Mouse (Mus musculus) hindbrain, embryonic 14.5 days (tissue): ENCODE data around the gene Lrp1. TPM values are rescaled to one million over a fixed set of nuclear protein-coding genes. Genes with fewer than 3 reads are reported as not detected.

Experiments used
- ATAC-seq: fragments of 200-750 bp; cut with Nextera tagmentation; 2 replicates; pipeline ENCODE4 v1.8.0; 2017; ENCODE audit warnings: moderate number of reproducible peaks, mild to moderate bottlenecking, moderate TSS enrichment, moderate library complexity; ENCODE audit not compliant: low FRiP score
- DNase-seq: peaks from one replicate; pipeline ENCODE4 v3.0.0-alpha.2; 2015; ENCODE audit warnings: low spot score
- H3K27ac ChIP-seq: fragments of 300-500 bp; sonication (generic); 2 replicates; pipeline ENCODE4 v1.5.1; 2014; ENCODE audit warnings: mild to moderate bottlenecking, moderate library complexity
- H3K27me3 ChIP-seq: fragments of 300-500 bp; sonication (generic); 2 replicates; pipeline ENCODE4 v1.6.1; 2014; ENCODE audit warnings: mild to moderate bottlenecking, low read length, mixed read lengths; ENCODE audit not compliant: control insufficient read depth, insufficient read depth
- H3K36me3 ChIP-seq: fragments of 300-500 bp; sonication (generic); replicated peaks from 2 replicates; pipeline ENCODE4 v1.6.1; 2014; ENCODE audit not compliant: control insufficient read depth, insufficient read depth
- H3K4me1 ChIP-seq: fragments of 300-500 bp; sonication (generic); replicated peaks from 2 replicates; pipeline ENCODE4 v1.6.1; 2014; ENCODE audit warnings: antibody characterized with exemption, low read length, mixed read lengths; ENCODE audit not compliant: control insufficient read depth, insufficient read depth
- H3K4me2 ChIP-seq: fragments of 300-500 bp; sonication (generic); replicated peaks from 2 replicates; pipeline ENCODE4 v1.6.1; 2014; ENCODE audit warnings: mild to moderate bottlenecking, moderate library complexity
- H3K4me3 ChIP-seq: fragments of 300-500 bp; sonication (generic); replicated peaks from 2 replicates; pipeline ENCODE4 v1.5.1; 2014; ENCODE audit warnings: mild to moderate bottlenecking, low read length
- H3K9ac ChIP-seq: fragments of 300-500 bp; sonication (generic); 2 replicates; pipeline ENCODE4 v1.6.1; 2014
- H3K9me3 ChIP-seq: fragments of 300-500 bp; sonication (generic); 2 replicates; pipeline ENCODE4 v1.6.1; 2016; ENCODE audit warnings: low read length; ENCODE audit not compliant: control insufficient read depth
- WGBS: fragments of 180-500 bp; shearing (Covaris S2); extraction: QIAGEN DNeasy Blood & Tissue Kit; methylation state at CpG from one replicate; pipeline ENCODE4 v1.1.7; 2014; 5-methylcytosine and 5-hydroxymethylcytosine counted together
- polyA plus RNA-seq: library from polyadenylated mRNA; unstranded; fragments of >200 nt; fragmentation: Nextera tagmentation; extraction: Ambion mirVana; gene quantifications from 2 replicates; pipeline ENCODE4 v1.2.1, GENCODE M21; 2014

The Lrp1 gene
- polyA plus RNA-seq, 1 experiment from 2014 or later: 118 TPM

- Histone ChIP-seq H3K4me2 (0 out of 2 replicates have a peak overlapping the region, but pooled peaks have one; percentile 16), H3K27me3 (peaks cover 11% of the 10 kb centered on the region; the same call in 1 of the 2 replicates), H3K4me3 (no peak overlapping the region), H3K36me3 (peaks cover 37% of the 10 kb centered on the region), H3K9me3 (no peaks in the 10 kb centered on the region), H3K4me1 (peaks cover 31% of the 10 kb centered on the region; the same call in 1 of the 2 replicates), H3K9ac (no peak overlapping the region), H3K27ac (peak overlapping the region; percentile 86; the same call in 1 of the 2 replicates)
- WGBS: 7% methylated on average over 8 of the region's 8 CpGs
- DNase-seq (peak; percentile 75), ATAC-seq (peak; percentile 32; the same call in 1 of the 2 replicates)
Measured at GRCm38 (mm10) chr10:127536586-127537314, 84.2 kb downstream of the Lrp1 start.

- H3K36me3 ChIP-seq: peaks cover 19% of the 10 kb centered on the region
- peak overlapping the region; percentile 86 for H3K27ac ChIP-seq
- H3K9me3 ChIP-seq: no peaks in the 10 kb centered on the region
- no peak for ATAC-seq
- peak overlapping the region; percentile 84 for H3K4me2 ChIP-seq
- H3K4me1 ChIP-seq: peaks cover 48% of the 10 kb centered on the region
- H3K9ac ChIP-seq: peak overlapping the region; percentile 81
- H3K27me3 ChIP-seq: peaks cover 14% of the 10 kb centered on the region
- DNase-seq: no peak
- peak overlapping the region; percentile 65 for H3K4me3 ChIP-seq
- under 1% methylated on average over 30 of the region's 30 CpGs for WGBS
Measured at GRCm38 (mm10) chr10:127534929-127535384, 86.0 kb downstream of the Lrp1 start.

GRCm38 (mm10) chr10:127534036-127534928 lies 86.7 kb downstream of the Lrp1 start, which contains the start of gene Nxph4:
Gene Nxph4, minus strand, starts transcription at chr10:127534559.
- Histone ChIP-seq H3K4me3 (peak within 1 kb of the TSS; percentile 65), H3K27me3 (peaks cover 21% of the 10 kb centered on the region), H3K4me2 (peak within 1 kb of the TSS; percentile 84), H3K9ac (peak within 1 kb of the TSS; percentile 81), H3K4me1 (peaks cover 55% of the 10 kb centered on the region), H3K27ac (peak within 1 kb of the TSS; percentile 86), H3K9me3 (no peaks in the 10 kb centered on the region), H3K36me3 (peaks cover 12% of the 10 kb centered on the region)
- WGBS: under 1% methylated on average over 73 of the region's 78 CpGs
- no peak for DNase-seq
- ATAC-seq: no peak

GRCm38 (mm10) chr10:127531548-127531947 lies 89.4 kb downstream of the Lrp1 start:
- 4% methylated on average over 4 of the region's 4 CpGs for WGBS
- H3K36me3 ChIP-seq: no peaks in the 10 kb centered on the region
- peak overlapping the region; percentile 81 for H3K9ac ChIP-seq
- peak overlapping the region; percentile 86 for H3K27ac ChIP-seq
- peaks cover 37% of the 10 kb centered on the region for H3K27me3 ChIP-seq
- DNase-seq (no peak), ATAC-seq (no peak)
- H3K4me1 ChIP-seq: peaks cover 75% of the 10 kb centered on the region
- H3K4me3 ChIP-seq: peak overlapping the region; percentile 65
- H3K9me3 ChIP-seq: no peaks in the 10 kb centered on the region
- peak overlapping the region; percentile 84 for H3K4me2 ChIP-seq

DNA sequence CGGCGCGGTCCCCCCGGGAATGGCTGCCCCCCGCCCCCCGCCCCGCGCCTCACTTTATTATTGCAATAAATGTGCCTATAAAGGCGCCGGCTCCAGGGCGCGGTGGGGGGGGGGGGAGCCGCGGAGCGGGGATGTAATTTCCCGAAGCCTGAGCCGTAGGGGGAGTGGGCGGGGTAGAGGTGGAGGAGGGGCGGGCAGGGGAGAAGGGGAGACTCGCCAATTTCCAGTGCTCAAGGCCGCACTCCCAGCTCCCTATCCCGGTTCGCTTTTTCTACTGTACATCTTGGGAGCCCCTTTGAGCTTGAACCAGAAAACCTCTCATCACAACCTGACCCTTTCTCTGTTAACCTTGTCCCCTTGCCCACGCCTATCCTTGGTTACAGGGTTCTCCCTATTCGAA lies 90.0 kb downstream of the Lrp1 start:
- H3K9me3 ChIP-seq: no peaks in the 10 kb centered on the region
- peak overlapping the region; percentile 86 for H3K27ac ChIP-seq
- DNase-seq: no peak
- peak overlapping the region; percentile 84 for H3K4me2 ChIP-seq
- H3K4me1 ChIP-seq: peaks cover 75% of the 10 kb centered on the region
- no peak for ATAC-seq
- H3K4me3 ChIP-seq: peak overlapping the region; percentile 65
- WGBS: 2% methylated on average over 15 of the region's 25 CpGs
- H3K36me3 ChIP-seq: no peaks in the 10 kb centered on the region
- peak overlapping the region; percentile 81 for H3K9ac ChIP-seq
- H3K27me3 ChIP-seq: peaks cover 41% of the 10 kb centered on the region

- Histone ChIP-seq H3K9me3 (no peaks in the 10 kb centered on the region), H3K9ac (peak overlapping the region; percentile 81), H3K4me3 (peak overlapping the region; percentile 65), H3K4me1 (peaks cover 74% of the 10 kb centered on the region), H3K4me2 (peak overlapping the region; percentile 84), H3K27ac (peak overlapping the region; percentile 86), H3K27me3 (peaks cover 43% of the 10 kb centered on the region), H3K36me3 (no peaks in the 10 kb centered on the region)
- ATAC-seq (peak; percentile 36), DNase-seq (no peak)
- WGBS: 1% methylated on average over 17 of the region's 17 CpGs
Measured at GRCm38 (mm10) chr10:127527481-127527880, 93.5 kb downstream of the Lrp1 start.

DNA sequence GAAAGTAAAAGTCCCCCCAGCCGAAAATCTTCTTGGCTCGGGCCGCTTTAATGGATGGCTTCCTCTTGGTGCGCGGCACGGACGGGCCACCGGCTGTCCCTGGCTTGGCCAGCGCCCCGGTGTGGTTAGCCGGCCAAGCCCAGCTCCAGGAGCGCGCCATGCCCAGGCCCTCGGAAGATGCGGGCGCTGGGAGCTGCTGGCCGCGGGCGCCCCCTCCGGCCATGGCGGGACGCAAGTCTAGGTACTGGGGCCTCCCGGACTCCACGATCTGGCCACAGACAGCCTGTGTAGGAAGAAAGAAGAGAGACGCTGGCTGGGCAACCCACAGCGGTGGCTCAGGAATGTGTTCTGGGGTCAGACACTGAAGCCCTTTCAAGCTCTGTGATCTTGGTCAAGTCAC lies 94.3 kb downstream of the Lrp1 start:
- Histone ChIP-seq H3K4me1 (peaks cover 77% of the 10 kb centered on the region), H3K9ac (peak overlapping the region; percentile 81), H3K27ac (peak overlapping the region; percentile 86), H3K36me3 (no peaks in the 10 kb centered on the region), H3K9me3 (no peaks in the 10 kb centered on the region), H3K4me3 (peak overlapping the region; percentile 65), H3K4me2 (peak overlapping the region; percentile 84), H3K27me3 (peaks cover 43% of the 10 kb centered on the region)
- no peak for ATAC-seq
- DNase-seq: no peak
- under 1% methylated on average over 26 of the region's 26 CpGs for WGBS

GRCm38 (mm10) chr10:127526048-127526447 lies 94.9 kb downstream of the Lrp1 start:
- H3K36me3 ChIP-seq: no peaks in the 10 kb centered on the region
- peaks cover 43% of the 10 kb centered on the region for H3K27me3 ChIP-seq
- H3K27ac ChIP-seq: peak overlapping the region; percentile 86
- no peaks in the 10 kb centered on the region for H3K9me3 ChIP-seq
- H3K4me1 ChIP-seq: peaks cover 77% of the 10 kb centered on the region
- ATAC-seq (no peak), DNase-seq (no peak)
- peak overlapping the region; percentile 84 for H3K4me2 ChIP-seq
- peak overlapping the region; percentile 65 for H3K4me3 ChIP-seq
- H3K9ac ChIP-seq: peak overlapping the region; percentile 81
- WGBS: 3% methylated on average over 26 of the region's 26 CpGs
